ENCODE assay signal across 19 mouse cellular contexts in the genomic region with DNA sequence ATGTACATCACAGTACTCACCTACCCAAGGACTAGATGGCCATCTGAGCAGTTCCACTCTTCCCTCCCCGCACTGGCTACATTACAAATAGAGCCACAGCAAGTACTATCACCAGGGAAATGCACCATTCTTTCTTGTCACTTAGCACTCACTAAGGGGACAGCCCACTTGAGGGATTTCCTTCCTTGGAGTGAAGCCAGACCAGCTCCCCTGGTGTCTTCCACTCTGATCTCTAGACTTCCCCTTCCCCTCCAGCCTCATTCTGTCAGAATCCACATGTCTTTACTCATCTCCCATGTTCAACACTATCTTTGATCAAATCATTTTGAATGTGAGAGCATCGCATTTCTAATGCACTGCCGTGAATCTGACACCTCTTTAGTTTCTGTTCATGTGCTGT.
A peak's percentile ranks its signal among the peaks of the same experiment; 100 is the strongest.
DNase-seq lines count a peak whose midpoint lies in the region; ATAC-seq and TF ChIP-seq lines count a peak whose summit lies in the region.
"Had no signal": no experiment of that assay in that cellular context is flagged by ENCODE, and none has a peak within 500 bp of the region (broad histone marks: within the 10 kb centered on the region; RNA-seq: fewer than 3 reads in every experiment).

No protein-coding gene starts in this region.

- H3K27ac ChIP-seq in hindbrain, embryonic 14.5 days: 0 out of 2 replicates have a peak overlapping the region, but pooled peaks have one; percentile 5
- no peak overlapping the region for H3K27ac ChIP-seq in hindbrain, embryonic 13.5 days
- H3K27ac ChIP-seq in lung, embryonic 16.5 days (ENCODE audit: low read length): no peak overlapping the region
- H3K27ac ChIP-seq: heart, adult 2 months; heart, embryonic 15.5 days; hindbrain, postnatal 0 days had no signal

- no peak; the same call in 1 of the 2 replicates for ATAC-seq in hindbrain, embryonic 14.5 days (ENCODE audit: low FRiP score)
- ATAC-seq in hindbrain, embryonic 13.5 days (ENCODE audit: low FRiP score): no peak
- 0 out of 2 replicates have a peak, but pooled peaks have one; percentile 26 for ATAC-seq in lung, embryonic 16.5 days (ENCODE audit: low read depth)
- ATAC-seq: forebrain, embryonic 16.5 days; hindbrain, postnatal 0 days had no signal

- H3K27me3 ChIP-seq in hindbrain, embryonic 14.5 days (ENCODE audit: control insufficient read depth, insufficient read depth, low read length): no peaks in the 10 kb centered on the region
- H3K27me3 ChIP-seq in hindbrain, embryonic 13.5 days: no peaks in the 10 kb centered on the region
- no peaks in the 10 kb centered on the region for H3K27me3 ChIP-seq in lung, embryonic 16.5 days (ENCODE audit: control insufficient read depth, insufficient read depth, low read depth, low read length)
- H3K27me3 ChIP-seq: heart, embryonic 15.5 days had no signal

- H3K9me3 ChIP-seq in hindbrain, embryonic 14.5 days (ENCODE audit: control insufficient read depth, low read length): no peaks in the 10 kb centered on the region
- no peaks in the 10 kb centered on the region for H3K9me3 ChIP-seq in hindbrain, embryonic 13.5 days
- H3K9me3 ChIP-seq in lung, embryonic 16.5 days (ENCODE audit: control insufficient read depth, low read length): no peaks in the 10 kb centered on the region
- H3K9me3 ChIP-seq: heart, embryonic 15.5 days had no signal

- H3K4me1 ChIP-seq in hindbrain, embryonic 14.5 days (replicated peaks; ENCODE audit: control insufficient read depth, insufficient read depth, low read length): no peaks in the 10 kb centered on the region
- H3K4me1 ChIP-seq in hindbrain, embryonic 13.5 days (replicated peaks): no peaks in the 10 kb centered on the region
- H3K4me1 ChIP-seq in lung, embryonic 16.5 days (replicated peaks; ENCODE audit: control insufficient read depth, insufficient read depth, low read length): no peaks in the 10 kb centered on the region
- H3K4me1 ChIP-seq in lung, adult 2 months (ENCODE audit: control insufficient read depth, insufficient read depth, low read length): no peaks in the 10 kb centered on the region
- H3K4me1 ChIP-seq: heart, embryonic 15.5 days had no signal

- no peaks in the 10 kb centered on the region for H3K36me3 ChIP-seq in hindbrain, embryonic 14.5 days (replicated peaks; ENCODE audit: control insufficient read depth, insufficient read depth)
- no peaks in the 10 kb centered on the region for H3K36me3 ChIP-seq in hindbrain, embryonic 13.5 days
- H3K36me3 ChIP-seq in lung, embryonic 16.5 days (ENCODE audit: control insufficient read depth, insufficient read depth, low read length): no peaks in the 10 kb centered on the region
- H3K36me3 ChIP-seq: heart, embryonic 15.5 days had no signal

- no peak for TF ChIP-seq POLR2A in lung, adult 2 months (IDR thresholded peaks at IDR 0.05; ENCODE audit: borderline replicate concordance, extremely low read depth, low read depth, low read length)
- no peak for TF ChIP-seq POLR2A in brain, embryonic 14.5 days (IDR thresholded peaks at IDR 0.05; ENCODE audit: borderline replicate concordance, extremely low read depth, insufficient read depth, insufficient read length, poor library complexity, severe bottlenecking)

- H3K4me3 ChIP-seq in hindbrain, embryonic 14.5 days (replicated peaks; ENCODE audit: low read length): no peak overlapping the region
- H3K4me3 ChIP-seq in hindbrain, embryonic 13.5 days: no peak overlapping the region
- no peak overlapping the region for H3K4me3 ChIP-seq in lung, embryonic 16.5 days (ENCODE audit: low read length)
- no peak overlapping the region for H3K4me3 ChIP-seq in lung, adult 2 months (replicated peaks; ENCODE audit: extremely low read depth, low read depth, low read length)
- H3K4me3 ChIP-seq: heart, adult 2 months; heart, embryonic 15.5 days had no signal

- no peak overlapping the region for H3K9ac ChIP-seq in hindbrain, embryonic 14.5 days
- no peak overlapping the region for H3K9ac ChIP-seq in hindbrain, embryonic 13.5 days
- H3K9ac ChIP-seq in lung, embryonic 16.5 days (ENCODE audit: low read length): no peak overlapping the region
- H3K9ac ChIP-seq: heart, embryonic 15.5 days had no signal

- 68% methylated on average over 3 of the region's 3 CpGs for WGBS in hindbrain, embryonic 14.5 days
- 67% methylated on average over 3 of the region's 3 CpGs for WGBS in hindbrain, embryonic 13.5 days
- WGBS in lung, embryonic 16.5 days: 33% methylated on average over 3 of the region's 3 CpGs
- 45% methylated on average over 3 of the region's 3 CpGs for WGBS in lung, adult 2 months

- H3K4me2 ChIP-seq in hindbrain, embryonic 14.5 days (replicated peaks): no peak overlapping the region
- H3K4me2 ChIP-seq in hindbrain, embryonic 13.5 days: no peak overlapping the region
- H3K4me2 ChIP-seq in lung, embryonic 16.5 days (ENCODE audit: low read depth, low read length): no peak overlapping the region
- H3K4me2 ChIP-seq: heart, embryonic 11.5 days; heart, embryonic 15.5 days had no signal

- TF ChIP-seq CTCF in lung, adult 2 months (IDR thresholded peaks at IDR 0.05; ENCODE audit: insufficient read depth, low read length): no peak
- no peak for TF ChIP-seq CTCF in brain, embryonic 14.5 days (IDR thresholded peaks at IDR 0.05; ENCODE audit: borderline replicate concordance, extremely low read depth, insufficient read depth, insufficient read length)

- DNase-seq in hindbrain, embryonic 14.5 days (ENCODE audit: low spot score): no peak
- no peak for DNase-seq in lung, adult 2 months
- peak; percentile 6 for DNase-seq in 3T3-L1 (ENCODE audit: low read depth, low spot score)
- DNase-seq in brain, embryonic 14.5 days (ENCODE audit: low read depth): peak; percentile 13
- no peak for DNase-seq in cerebellum, postnatal 4 days (ENCODE audit: low spot score in 2 of 2)
- DNase-seq: adrenal gland, adult 8-10 months; adrenal gland, postnatal 36 days; cerebellum, adult 11-12 months; cerebellum, adult 9-10 months; cerebellum, postnatal 25 days; gastrocnemius, postnatal 14 days; heart, adult 2 months; heart, postnatal 14 days had no signal

Comparison
In these comparisons a context has a peak if more than half of its experiments do, and no peak if none do; other contexts are left out.
1. DNase-seq: peak in 3T3-L1 (single experiment) and brain, embryonic 14.5 days (single experiment); none in hindbrain, embryonic 14.5 days (single experiment), lung, adult 2 months (single experiment) and cerebellum, postnatal 4 days (0 of 2).